Mouse (Mus musculus) testis, postnatal 14 days (tissue): ENCODE results near the gene Cryab.

Experiments used
- DNase-seq: peaks from one replicate; pipeline ENCODE4 v3.0.0; 2021; ENCODE audit warnings: low spot score

Cryab gene

GRCm38 (mm10) chr9:50751323-50751722 is at the start of gene Cryab:
Gene Cryab (plus strand): TSS chr9:50751325.
- DNase-seq = no peak

- DNase-seq = no peak
These were observed 46.2 kb upstream of the Cryab start for GRCm38 (mm10) chr9:50704907-50705306.

GRCm38 (mm10) chr9:50709108-50709507 is 42.0 kb upstream of the Cryab start:
- DNase-seq = no peak

- DNase-seq = no peak
These were observed 39.8 kb upstream of the Cryab start for GRCm38 (mm10) chr9:50711337-50711736.

- DNase-seq = no peak
These were observed 36.9 kb upstream of the Cryab start for GRCm38 (mm10) chr9:50714188-50714587.

GRCm38 (mm10) chr9:50718878-50719277 is 32.2 kb upstream of the Cryab start:
- DNase-seq = no peak

GRCm38 (mm10) chr9:50721061-50721460 is 30.1 kb upstream of the Cryab start:
- DNase-seq = no peak

- no peak for DNase-seq
These were observed 28.6 kb upstream of the Cryab start for GRCm38 (mm10) chr9:50722451-50722911.

- DNase-seq = peak; percentile 85
These were observed 27.7 kb upstream of the Cryab start for GRCm38 (mm10) chr9:50723406-50723805.

- no peak for DNase-seq
These were observed 27.0 kb upstream of the Cryab start for GRCm38 (mm10) chr9:50724147-50724546.

GRCm38 (mm10) chr9:50724661-50725330 is 26.3 kb upstream of the Cryab start:
- no peak for DNase-seq

GRCm38 (mm10) chr9:50725921-50726590 is 25.1 kb upstream of the Cryab start:
- DNase-seq = no peak

GRCm38 (mm10) chr9:50727171-50727924 is 23.8 kb upstream of the Cryab start:
- DNase-seq = no peak

- DNase-seq = peak; percentile 83
These were observed 23.0 kb upstream of the Cryab start for GRCm38 (mm10) chr9:50727925-50728651.

GRCm38 (mm10) chr9:50729600-50729999 is 21.5 kb upstream of the Cryab start:
- no peak for DNase-seq

GRCm38 (mm10) chr9:50732560-50732959 is 18.6 kb upstream of the Cryab start:
- DNase-seq = no peak

GRCm38 (mm10) chr9:50734989-50735388 is 16.1 kb upstream of the Cryab start:
- DNase-seq = no peak

- DNase-seq = peak; percentile 95
These were observed 11.9 kb upstream of the Cryab start, which contains the start of gene Dixdc1 for GRCm38 (mm10) chr9:50738914-50739870. Gene Dixdc1 (minus strand): TSS chr9:50739517.

- no peak for DNase-seq
These were observed 10.0 kb upstream of the Cryab start for GRCm38 (mm10) chr9:50740867-50741784.

- no peak for DNase-seq
These were observed 8.9 kb upstream of the Cryab start for GRCm38 (mm10) chr9:50742261-50742660.
